Mouse (Mus musculus) midbrain, embryonic 16.5 days (tissue): ENCODE data around the gene Gm20388. TPM values are rescaled to one million over a fixed set of nuclear protein-coding genes. Genes with fewer than 3 reads are reported as not detected.

Source experiments
- ATAC-seq: fragments of 200-750 bp; cut with Nextera tagmentation; 2 replicates; pipeline ENCODE4 v1.8.0; 2017; ENCODE audit warnings: moderate TSS enrichment
- H3K27ac ChIP-seq: fragments of 300-500 bp; sonication (generic); 2 replicates; pipeline ENCODE4 v1.5.1; 2014; ENCODE audit warnings: mild to moderate bottlenecking, low read length, mixed read lengths
- H3K27me3 ChIP-seq: fragments of 300-500 bp; sonication (generic); 2 replicates; pipeline ENCODE4 v1.6.1; 2014; ENCODE audit warnings: low read depth, low read length, mixed read lengths; ENCODE audit not compliant: control insufficient read depth, insufficient read depth
- H3K36me3 ChIP-seq: fragments of 300-500 bp; sonication (generic); 2 replicates; pipeline ENCODE4 v1.6.1; 2014; ENCODE audit warnings: mild to moderate bottlenecking, low read length, moderate library complexity, mixed read lengths; ENCODE audit not compliant: control insufficient read depth, insufficient read depth
- H3K4me1 ChIP-seq: fragments of 300-500 bp; sonication (generic); 2 replicates; pipeline ENCODE4 v1.6.1; 2014; ENCODE audit warnings: mild to moderate bottlenecking, low read length, mixed read lengths; ENCODE audit not compliant: control insufficient read depth, insufficient read depth
- H3K4me2 ChIP-seq: fragments of 300-500 bp; sonication (generic); 2 replicates; pipeline ENCODE4 v1.6.1; 2014; ENCODE audit warnings: mild to moderate bottlenecking, low read length, mixed read lengths
- H3K4me3 ChIP-seq: fragments of 300-500 bp; sonication (generic); 2 replicates; pipeline ENCODE4 v1.5.1; 2014; ENCODE audit warnings: low read depth, mild to moderate bottlenecking, low read length, moderate library complexity, mixed read lengths
- H3K9ac ChIP-seq: fragments of 300-500 bp; sonication (generic); 2 replicates; pipeline ENCODE4 v1.6.1; 2014; ENCODE audit warnings: low read depth, low read length, mixed read lengths
- H3K9me3 ChIP-seq: fragments of 300-500 bp; sonication (generic); replicated peaks from 2 replicates; pipeline ENCODE4 v1.6.1; 2014; ENCODE audit warnings: mild to moderate bottlenecking, low read length, mixed read lengths; ENCODE audit not compliant: control insufficient read depth, poor library complexity, severe bottlenecking
- WGBS: fragments of 180-500 bp; shearing (Covaris S2); extraction: QIAGEN DNeasy Blood & Tissue Kit; methylation state at CpG from one replicate; pipeline ENCODE4 v1.1.7; 2014; 5-methylcytosine and 5-hydroxymethylcytosine counted together
- polyA plus RNA-seq: library from polyadenylated mRNA; unstranded; fragments of >200 nt; fragmentation: Nextera tagmentation; extraction: Ambion mirVana; gene quantifications from 2 replicates; pipeline ENCODE4 v1.2.1, GENCODE M21; 2015

The Gm20388 gene
- polyA plus RNA-seq, 1 experiment from 2014 or later: 7.5 TPM

DNA sequence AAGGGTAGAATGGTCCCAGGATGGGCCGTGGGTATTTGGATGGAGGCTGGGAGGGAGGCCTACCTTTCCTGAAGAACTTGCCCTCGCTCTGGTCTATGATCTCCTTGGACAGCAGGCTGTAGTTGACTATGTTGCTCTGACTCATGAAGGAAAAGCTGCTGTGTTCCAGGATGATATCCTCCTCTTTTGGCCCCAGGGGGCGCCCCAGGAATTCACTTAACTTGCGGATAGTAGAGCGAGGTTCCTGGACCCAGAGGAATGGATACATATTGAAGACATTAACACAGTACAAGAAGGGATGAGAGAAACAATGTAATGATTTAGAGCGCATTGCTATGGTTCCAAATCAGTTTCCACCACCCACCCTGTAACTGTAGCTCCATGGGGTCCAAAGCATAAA, 3234.6 kb downstream of the Gm20388 start:
- ATAC-seq: no peak
- Histone ChIP-seq H3K9ac (no peak overlapping the region), H3K36me3 (no peaks in the 10 kb centered on the region), H3K9me3 (no peaks in the 10 kb centered on the region), H3K4me2 (no peak overlapping the region), H3K4me3 (no peak overlapping the region), H3K27ac (no peak overlapping the region), H3K4me1 (no peaks in the 10 kb centered on the region), H3K27me3 (no peaks in the 10 kb centered on the region)
- WGBS: 66% methylated on average over 6 of the region's 6 CpGs

DNA sequence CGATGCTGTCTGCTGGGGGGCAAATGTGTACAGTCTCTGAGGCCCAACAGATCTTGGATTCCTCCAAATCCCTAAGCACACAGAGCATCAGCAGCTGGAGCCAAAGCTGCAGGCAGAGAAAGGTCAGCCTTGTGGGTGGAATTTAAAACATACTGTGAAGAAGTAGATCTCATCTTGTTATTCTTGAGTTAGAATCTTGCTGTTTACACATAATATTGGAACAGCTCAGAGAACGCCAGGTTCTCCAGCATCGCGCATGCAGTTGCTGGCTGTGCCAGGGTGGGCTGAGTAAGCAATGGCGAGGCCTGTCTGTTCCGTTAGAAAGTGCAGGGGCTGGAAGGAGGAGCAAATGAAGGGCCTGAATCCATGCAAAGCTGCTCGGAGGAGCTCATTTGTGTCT, 3235.7 kb downstream of the Gm20388 start:
- Histone ChIP-seq H3K27ac (peak overlapping the region; percentile 31; the same call in 1 of the 2 replicates), H3K27me3 (no peaks in the 10 kb centered on the region), H3K9ac (no peak overlapping the region), H3K4me3 (no peak overlapping the region), H3K4me2 (no peak overlapping the region), H3K9me3 (no peaks in the 10 kb centered on the region), H3K36me3 (no peaks in the 10 kb centered on the region), H3K4me1 (no peaks in the 10 kb centered on the region)
- ATAC-seq: no peak
- 73% methylated on average over 7 of the region's 7 CpGs for WGBS

DNA sequence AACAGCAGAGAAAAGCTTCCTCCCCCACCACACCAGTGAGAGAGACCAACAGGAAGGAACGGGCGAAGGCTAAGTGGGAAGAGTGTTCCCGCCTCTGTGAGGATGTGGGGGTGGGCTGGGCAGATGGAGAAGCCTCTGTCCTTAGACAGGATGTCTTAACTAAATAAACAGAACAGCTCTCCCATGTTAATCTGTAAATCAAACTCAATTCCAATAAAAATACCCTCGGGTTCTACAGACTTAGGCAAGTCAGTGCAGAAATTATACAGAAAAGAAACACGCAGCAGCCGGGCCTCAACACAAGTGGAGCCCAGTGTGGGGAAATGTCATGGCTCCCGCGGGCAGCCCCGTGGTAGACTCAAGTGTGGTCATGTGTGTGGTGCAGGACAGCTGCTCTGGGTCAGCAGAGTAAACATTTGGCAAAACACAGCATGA, 3240.1 kb downstream of the Gm20388 start:
- Histone ChIP-seq H3K36me3 (no peaks in the 10 kb centered on the region), H3K4me1 (no peaks in the 10 kb centered on the region), H3K9ac (no peak overlapping the region), H3K9me3 (no peaks in the 10 kb centered on the region), H3K4me2 (no peak overlapping the region), H3K27me3 (no peaks in the 10 kb centered on the region), H3K27ac (no peak overlapping the region), H3K4me3 (no peak overlapping the region)
- WGBS: 70% methylated on average over 9 of the region's 9 CpGs
- no peak for ATAC-seq

DNA sequence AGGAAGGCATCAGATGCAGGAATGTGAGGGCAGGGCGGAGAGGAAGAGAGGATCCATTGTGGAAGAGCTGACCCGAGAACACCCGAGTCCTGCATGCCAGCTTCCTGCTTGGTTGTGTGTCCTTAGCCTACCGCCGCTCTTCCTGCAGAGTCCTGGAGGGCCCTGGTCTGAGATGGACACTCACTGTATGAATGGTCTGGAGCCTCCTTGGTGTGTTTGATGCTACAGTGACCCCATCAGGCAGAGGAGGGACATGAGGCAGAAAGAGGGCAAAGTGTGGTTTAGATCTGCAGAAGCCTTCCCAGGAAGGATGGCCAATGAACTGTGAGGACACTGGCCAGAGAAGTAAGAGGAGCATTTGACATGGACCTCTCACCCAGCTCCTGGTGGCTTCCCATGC, 3244.5 kb downstream of the Gm20388 start:
- Histone ChIP-seq H3K4me2 (no peak overlapping the region), H3K4me3 (no peak overlapping the region), H3K9ac (no peak overlapping the region), H3K4me1 (no peaks in the 10 kb centered on the region), H3K27ac (no peak overlapping the region), H3K27me3 (no peaks in the 10 kb centered on the region), H3K9me3 (no peaks in the 10 kb centered on the region), H3K36me3 (no peaks in the 10 kb centered on the region)
- WGBS: 71% methylated on average over 5 of the region's 5 CpGs
- ATAC-seq: no peak

DNA sequence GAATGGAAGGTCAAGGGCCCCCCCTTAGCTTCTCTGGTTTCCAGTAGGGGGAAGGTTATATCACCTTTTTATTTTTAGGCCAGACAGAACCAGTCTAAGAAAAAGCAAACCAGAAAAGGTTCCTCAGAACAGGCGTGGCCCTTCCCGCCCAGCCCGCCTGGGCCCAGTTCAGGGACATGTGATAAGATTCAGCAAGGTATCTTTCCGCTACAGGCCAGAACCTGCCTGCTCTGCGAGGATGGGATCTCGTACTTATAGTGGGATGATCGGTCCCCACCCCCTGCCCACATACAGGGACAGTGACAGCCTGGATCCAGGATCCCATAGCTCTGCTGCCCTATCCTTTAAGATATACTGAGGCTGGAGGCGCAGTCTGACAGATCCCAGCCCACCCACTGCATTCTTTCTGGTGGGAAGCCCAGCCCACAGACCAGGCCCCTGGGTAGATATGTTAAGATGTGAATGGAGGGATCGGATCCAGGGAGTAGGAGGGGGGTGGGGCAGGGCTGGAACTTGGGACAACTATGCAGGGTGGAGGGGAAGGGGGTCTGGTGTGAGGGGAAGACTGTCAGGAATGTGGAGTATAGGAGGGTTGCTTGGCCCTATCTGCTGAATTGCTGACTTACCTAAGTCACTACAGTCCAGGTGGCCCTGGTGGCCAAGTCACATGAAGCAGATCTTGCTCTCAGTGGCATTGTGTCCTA, 3245.6 kb downstream of the Gm20388 start:
- Histone ChIP-seq H3K27ac (no peak overlapping the region), H3K36me3 (no peaks in the 10 kb centered on the region), H3K9me3 (no peaks in the 10 kb centered on the region), H3K4me1 (no peaks in the 10 kb centered on the region), H3K27me3 (no peaks in the 10 kb centered on the region), H3K9ac (no peak overlapping the region), H3K4me3 (no peak overlapping the region), H3K4me2 (no peak overlapping the region)
- WGBS: 87% methylated on average over 9 of the region's 9 CpGs
- ATAC-seq: no peak

DNA sequence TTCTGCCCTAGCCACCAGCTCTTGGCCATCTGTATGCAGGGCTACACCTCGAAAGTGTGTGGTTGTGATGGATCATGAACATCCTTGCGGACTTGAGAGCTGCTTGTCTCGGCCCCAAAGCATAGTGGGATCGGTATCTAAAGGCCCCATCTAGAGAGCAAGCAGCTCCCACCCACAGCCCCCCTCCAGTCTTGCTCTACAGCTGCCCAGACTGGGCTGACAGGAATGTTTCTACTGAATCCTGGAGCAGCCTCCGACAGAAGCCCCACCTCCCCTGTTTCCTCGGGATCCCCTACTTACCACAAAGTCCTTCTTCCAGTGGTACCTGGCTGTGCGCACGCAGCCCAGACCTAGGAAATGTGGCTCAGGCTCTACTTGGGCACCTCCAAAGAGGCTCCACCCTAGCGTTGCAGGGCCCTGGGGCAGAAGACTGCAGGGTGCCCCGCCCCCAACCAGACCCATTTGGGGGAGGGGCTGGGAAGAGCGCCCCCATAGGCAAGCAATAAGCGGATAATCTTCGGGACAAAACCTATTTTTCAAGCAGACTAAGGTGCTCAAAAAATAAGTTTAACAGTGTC, 3247.3 kb downstream of the Gm20388 start, which contains the start of gene Sult5a1:
Gene Sult5a1, minus strand, starts transcription at position 428 of the 578 bp plus-strand sequence.
- H3K36me3 ChIP-seq: no peaks in the 10 kb centered on the region
- H3K27me3 ChIP-seq: no peaks in the 10 kb centered on the region
- no peak within 1 kb of the TSS for H3K4me2 ChIP-seq
- ATAC-seq: no peak
- 30% methylated on average over 13 of the region's 13 CpGs for WGBS
- no peak within 1 kb of the TSS for H3K9ac ChIP-seq
- H3K4me1 ChIP-seq: no peaks in the 10 kb centered on the region
- H3K27ac ChIP-seq: no peak within 1 kb of the TSS
- H3K4me3 ChIP-seq: no peak within 1 kb of the TSS
- no peaks in the 10 kb centered on the region for H3K9me3 ChIP-seq

DNA sequence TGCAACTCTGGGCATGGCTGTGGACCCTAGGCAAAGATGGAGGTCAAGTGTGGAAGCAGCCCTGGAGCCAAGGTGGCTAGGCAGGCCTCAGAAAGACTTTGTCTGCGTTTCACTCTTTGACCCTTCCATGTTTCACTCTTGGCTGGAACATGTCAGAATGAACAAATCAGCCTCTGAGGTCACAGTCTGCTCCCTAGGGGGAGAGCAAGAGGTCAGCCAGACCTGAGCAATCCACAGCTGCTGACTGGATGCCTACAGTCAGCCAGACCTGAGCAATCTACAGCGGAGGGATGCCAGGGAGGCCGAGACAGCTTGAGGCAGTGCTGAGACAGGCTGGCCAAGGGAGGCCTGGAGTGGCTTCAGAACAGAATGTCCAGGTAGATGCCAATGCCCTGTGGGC, 3270.8 kb downstream of the Gm20388 start:
- Histone ChIP-seq H3K4me2 (no peak overlapping the region), H3K27ac (no peak overlapping the region), H3K4me1 (no peaks in the 10 kb centered on the region), H3K9me3 (peaks cover 3% of the 10 kb centered on the region; the same call in 1 of the 2 replicates), H3K9ac (no peak overlapping the region), H3K27me3 (no peaks in the 10 kb centered on the region), H3K4me3 (no peak overlapping the region), H3K36me3 (no peaks in the 10 kb centered on the region)
- ATAC-seq: no peak
- WGBS: 82% methylated on average over 3 of the region's 3 CpGs

DNA sequence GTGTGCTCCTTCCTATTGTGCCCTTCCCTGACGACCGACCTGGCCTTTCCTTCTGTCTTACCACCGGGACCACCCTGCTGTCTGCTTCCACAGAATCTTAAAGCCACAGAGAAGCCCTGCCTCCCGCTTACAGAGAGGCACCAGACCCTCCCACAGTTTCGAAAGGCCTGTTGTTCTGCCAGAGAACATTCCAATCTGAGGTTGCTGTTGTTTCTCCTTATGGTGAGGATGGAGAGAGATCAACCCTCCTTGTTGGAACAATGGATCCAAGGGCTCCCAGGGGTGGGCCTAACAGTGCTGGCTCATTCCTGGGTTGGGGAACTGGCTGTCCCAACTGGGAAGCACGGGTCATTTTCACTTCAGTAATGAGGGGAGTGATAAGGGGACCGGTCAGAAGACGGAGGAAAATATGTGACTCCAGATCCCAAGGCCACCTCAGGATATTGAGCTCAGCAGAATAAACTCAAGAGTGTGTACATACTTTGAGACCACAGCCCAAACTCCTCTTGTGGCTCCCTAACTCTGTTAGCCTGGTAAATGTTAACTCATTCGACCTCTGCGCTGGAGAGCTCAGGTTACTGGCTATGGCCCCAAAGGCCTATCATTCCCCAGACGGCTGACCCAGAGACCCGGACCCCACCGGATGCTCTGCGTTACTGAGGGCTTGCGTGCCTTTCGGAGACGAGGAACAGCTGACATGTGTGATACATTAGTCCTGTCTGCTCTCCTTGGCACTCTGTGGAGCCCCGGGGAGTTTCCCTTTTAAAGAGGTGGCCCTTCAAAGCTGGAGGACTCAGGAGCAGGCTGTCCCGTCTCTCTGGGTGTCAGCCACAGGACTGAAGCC, 3275.1 kb downstream of the Gm20388 start, which contains the start of gene Dpep1:
Gene Dpep1, plus strand, starts transcription at position 677 of the 844 bp plus-strand sequence.
- no peak for ATAC-seq
- no peaks in the 10 kb centered on the region for H3K9me3 ChIP-seq
- H3K27ac ChIP-seq: no peak within 1 kb of the TSS
- H3K27me3 ChIP-seq: no peaks in the 10 kb centered on the region
- no peak within 1 kb of the TSS for H3K9ac ChIP-seq
- WGBS: 54% methylated on average over 19 of the region's 19 CpGs
- no peaks in the 10 kb centered on the region for H3K4me1 ChIP-seq
- no peaks in the 10 kb centered on the region for H3K36me3 ChIP-seq
- H3K4me2 ChIP-seq: no peak within 1 kb of the TSS
- H3K4me3 ChIP-seq: no peak within 1 kb of the TSS

DNA sequence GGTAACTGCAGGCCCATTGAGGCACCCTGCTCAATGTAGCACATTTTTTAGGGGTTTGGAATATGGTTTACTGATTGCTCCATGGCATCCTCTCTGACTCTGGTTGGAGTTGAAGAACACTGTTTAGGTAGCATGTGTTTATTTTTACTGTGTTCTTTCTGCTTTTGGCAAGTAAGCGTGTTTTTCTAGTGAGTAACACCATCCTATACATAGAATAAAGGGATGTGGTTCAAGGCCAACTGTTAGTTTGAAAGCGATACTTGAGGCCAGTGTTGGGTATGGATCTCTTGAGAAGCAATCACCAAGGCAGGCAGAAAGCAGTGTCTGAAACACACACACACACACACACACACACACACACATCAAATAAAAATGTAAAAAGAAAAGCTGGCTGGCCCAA, 3277.4 kb downstream of the Gm20388 start:
- no peak for ATAC-seq
- Histone ChIP-seq H3K27ac (no peak overlapping the region), H3K9ac (no peak overlapping the region), H3K4me2 (no peak overlapping the region), H3K36me3 (no peaks in the 10 kb centered on the region), H3K4me1 (no peaks in the 10 kb centered on the region), H3K9me3 (no peaks in the 10 kb centered on the region), H3K27me3 (no peaks in the 10 kb centered on the region), H3K4me3 (no peak overlapping the region)
- 79% methylated on average over 2 of the region's 2 CpGs for WGBS
